Mouse (Mus musculus) T-helper 1 cell (primary cell): Measurements from ENCODE around the gene Rab21.

Experiments used
- in situ Hi-C: fragments of 300-600 bp; cut with MboI, MseI; formaldehyde crosslinking; loops from one replicate; pipeline ENCODE4 v1.15.1; 2025; ENCODE audit warnings: high pct_unique_total_duplicates

Gene Rab21

DNA sequence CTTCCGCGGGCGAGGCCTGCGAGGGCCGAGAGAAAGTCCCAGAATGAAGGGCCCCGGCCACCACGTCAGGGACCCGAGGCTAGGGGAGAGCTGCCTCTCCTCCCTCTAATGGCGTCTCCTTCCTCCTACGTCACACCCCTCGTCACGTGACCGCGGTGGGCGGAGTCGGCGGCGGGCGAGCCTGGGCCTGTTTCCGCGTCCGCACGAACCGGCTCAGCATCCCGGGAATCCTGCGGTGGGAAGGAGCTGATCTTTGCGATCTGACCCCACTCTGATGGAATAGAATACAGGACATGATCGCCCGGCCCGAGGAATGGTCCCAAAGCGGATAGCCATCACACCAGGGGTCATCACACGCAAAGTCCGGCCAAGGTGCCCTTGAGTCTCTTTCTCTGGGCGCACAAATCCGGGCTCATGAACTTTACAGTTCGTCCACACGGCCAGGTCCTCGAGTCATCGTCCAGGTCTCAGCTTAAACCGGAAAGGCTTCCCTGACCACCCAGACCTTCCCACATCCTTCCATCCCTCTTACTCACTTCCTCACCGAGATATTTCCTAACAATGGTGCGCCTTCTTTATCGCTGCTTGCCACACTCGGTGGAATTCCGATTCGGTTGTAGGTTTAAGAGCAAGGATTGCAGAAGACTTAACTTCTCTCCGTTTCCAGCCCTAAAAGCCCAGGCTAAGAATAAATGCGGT, at the start of gene Rab21:
Gene Rab21 (minus strand): TSS at position 122 of the 699 bp plus-strand sequence.
- in situ Hi-C loops, result no loop called here

DNA sequence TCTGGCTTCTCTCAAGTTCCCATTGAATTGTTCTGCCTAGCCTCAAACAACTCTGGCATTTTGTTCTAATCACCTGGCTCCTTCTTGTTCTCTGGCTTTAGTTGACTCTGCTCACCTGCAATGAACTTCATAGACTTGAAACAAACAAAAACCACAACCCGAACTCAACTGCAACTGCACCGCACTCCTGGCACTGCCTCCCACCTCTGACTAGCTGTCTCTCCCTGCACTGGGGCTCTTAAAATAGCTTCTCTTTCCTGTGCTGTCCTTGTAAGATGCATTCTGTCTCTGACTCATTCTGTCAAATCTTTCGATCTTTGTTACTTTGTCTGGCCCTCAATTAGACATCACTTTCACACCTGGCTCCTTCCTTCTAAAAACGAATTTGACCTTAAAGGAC, 47.8 kb upstream of the Rab21 start:
- in situ Hi-C loops, result loop anchor here (25.0 kb wide), 1 partner anchor 1224 kb away; the partner anchor contains the start of gene Cnot2

DNA sequence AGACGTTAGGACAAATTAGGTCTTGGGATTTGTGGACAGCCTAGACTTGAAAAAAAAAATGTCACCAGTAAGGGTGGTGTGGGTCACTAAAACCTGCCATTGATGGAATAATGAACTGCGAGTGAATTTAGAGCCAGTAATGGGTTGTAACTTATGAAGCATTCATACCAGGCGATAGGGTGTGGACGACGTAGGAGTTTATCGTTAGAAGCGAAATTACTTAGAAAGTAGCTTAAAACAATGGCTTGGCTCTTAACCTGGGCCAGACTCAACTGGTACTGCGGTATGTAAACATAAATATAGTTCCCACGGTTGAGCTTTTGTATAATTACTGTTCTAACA, 47.2 kb upstream of the Rab21 start:
- in situ Hi-C loops, result loop anchor here (25.0 kb wide), 1 partner anchor 1225 kb away; the partner anchor contains the start of gene Cnot2

DNA sequence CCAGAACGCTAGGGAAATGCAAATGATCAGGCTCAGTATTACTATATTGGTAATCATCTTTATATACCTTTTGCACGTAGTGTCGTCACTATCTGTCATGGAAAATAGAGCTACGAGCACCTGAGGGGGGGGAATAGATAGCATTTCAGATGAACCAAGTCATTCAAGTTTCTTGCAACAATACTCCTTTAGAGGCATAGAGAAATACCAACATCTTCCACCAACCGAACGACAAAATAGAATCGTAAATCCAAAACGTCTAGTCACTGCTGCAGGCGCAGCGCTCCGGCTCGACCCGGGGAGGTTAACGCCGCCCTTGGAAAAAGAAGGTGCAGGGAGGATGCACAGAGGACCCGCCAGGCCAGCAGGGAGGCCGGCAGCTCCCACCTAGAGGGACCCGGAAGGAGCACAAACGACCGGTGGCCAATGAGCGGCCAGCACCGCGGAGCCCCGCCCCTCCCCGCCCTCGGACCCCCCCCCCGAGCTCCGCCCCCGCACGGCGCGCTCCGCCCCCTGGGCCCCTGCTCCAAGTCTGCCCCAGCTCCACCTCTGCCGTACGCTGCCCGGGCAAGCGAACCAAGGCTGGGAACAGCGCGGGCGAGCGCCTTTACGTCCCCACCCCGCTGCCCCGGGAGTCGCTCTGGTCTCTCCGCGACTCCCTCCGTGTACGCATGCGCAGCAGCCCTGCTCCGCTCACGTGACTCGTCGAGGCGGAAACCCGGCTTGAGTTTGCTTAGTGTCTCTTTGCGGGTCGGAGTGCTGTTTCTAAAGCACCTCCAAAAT, 46.6 kb upstream of the Rab21 start, which contains the start of gene Tmem19:
Gene Tmem19 (minus strand): TSS at position 662 of the 783 bp plus-strand sequence.
- in situ Hi-C loops, result loop anchor here (25.0 kb wide), 1 partner anchor 1225 kb away; the partner anchor contains the start of gene Cnot2

DNA sequence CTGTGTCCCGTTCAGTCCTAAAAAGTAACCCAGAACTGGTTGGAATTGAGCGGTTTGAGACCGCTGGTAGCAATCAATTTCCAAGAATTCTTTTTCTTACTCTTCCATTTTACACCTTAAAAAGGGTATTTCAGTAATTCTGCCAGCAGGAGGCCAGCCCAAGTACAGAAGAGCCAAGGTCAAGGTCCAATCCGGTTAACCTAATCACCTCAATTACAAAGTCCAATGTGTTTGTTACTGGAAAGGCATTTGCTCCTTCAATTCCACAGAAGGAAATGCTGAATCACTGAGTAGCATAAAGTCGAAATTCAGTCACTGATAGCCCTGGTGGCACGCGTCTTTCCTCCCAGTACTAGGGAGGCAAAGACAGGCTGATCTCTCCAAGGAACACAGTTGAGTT, 43.7 kb upstream of the Rab21 start:
- in situ Hi-C loops, result loop anchor here (25.0 kb wide), 1 partner anchor 1228 kb away; the partner anchor contains the start of gene Cnot2

DNA sequence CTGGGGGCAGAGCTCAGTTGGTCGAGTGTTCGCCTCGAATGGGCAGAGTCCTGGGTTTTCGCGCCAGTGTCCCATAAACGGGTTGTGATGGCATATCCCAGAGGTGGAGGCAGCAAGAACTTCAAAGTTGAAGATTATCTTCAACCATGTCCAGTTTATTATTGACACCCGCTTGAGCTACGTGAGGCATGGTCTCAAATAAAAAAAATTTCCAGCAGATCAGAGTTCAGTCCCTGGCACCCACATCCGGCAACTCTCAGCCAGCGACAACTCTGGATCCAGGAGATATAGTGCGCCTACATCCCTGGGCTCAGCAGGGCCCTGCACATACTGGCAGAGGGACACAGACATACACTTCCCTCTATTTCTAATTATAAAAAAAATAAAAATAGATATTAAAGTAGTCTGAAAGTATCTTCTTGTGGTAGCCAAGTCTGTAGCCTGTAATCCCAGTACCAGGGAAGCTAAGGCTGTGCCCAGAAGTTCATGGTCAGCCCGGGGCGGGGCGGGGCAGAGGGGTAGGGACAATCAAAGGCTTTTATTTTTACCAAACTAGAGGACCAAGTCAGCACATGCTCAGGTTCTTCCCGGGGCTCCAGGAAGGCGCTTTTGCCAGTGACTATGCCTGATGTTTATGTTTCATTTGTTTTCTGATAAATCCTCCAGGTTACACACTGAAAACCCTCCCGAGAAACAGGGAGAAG, 43.0 kb upstream of the Rab21 start:
- in situ Hi-C loops, result loop anchor here (25.0 kb wide), 1 partner anchor 1229 kb away; the partner anchor contains the start of gene Cnot2

DNA sequence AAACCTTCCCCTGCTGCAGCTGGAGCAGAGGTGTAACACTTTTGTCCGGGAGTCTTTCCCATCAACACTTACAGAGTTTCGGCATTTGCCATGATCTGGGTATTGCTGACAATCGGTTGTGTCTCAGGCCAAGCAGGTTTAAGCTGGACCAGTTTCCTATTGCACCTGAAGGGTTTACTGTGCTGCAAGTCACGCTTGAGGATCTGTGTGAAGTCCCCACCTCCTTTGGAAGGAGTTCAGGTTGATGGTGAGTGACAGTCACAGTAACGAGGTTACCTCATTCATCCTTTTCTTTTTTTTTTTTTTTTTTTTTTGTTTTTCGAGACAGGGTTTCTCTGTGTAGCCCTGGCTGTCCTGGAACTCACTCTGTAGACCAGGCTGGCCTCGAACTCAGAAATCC, 40.7 kb upstream of the Rab21 start:
- in situ Hi-C loops, result loop anchor here (25.0 kb wide), 1 partner anchor 1231 kb away; the partner anchor contains the start of gene Cnot2

DNA sequence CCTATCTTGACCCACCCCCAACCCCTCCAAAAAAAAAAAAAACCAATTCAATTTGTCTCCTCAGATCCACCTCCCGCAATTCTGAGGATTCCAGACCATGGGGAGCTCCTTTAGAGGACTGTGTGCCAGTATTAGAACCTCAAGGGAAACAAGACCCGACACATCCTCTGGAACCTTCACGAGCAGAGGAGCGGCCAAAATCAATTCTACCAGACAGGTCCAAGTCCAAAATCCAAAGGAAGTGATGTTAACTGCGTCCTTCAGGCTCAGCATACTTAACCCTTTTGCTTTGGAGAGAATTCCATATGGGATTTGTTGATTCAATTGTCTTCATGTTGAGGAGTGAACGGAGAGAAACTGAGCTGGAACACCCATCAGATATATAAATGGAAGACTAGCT, 39.6 kb upstream of the Rab21 start:
- in situ Hi-C loops, result loop anchor here (25.0 kb wide), 1 partner anchor 1232 kb away; the partner anchor contains the start of gene Cnot2

DNA sequence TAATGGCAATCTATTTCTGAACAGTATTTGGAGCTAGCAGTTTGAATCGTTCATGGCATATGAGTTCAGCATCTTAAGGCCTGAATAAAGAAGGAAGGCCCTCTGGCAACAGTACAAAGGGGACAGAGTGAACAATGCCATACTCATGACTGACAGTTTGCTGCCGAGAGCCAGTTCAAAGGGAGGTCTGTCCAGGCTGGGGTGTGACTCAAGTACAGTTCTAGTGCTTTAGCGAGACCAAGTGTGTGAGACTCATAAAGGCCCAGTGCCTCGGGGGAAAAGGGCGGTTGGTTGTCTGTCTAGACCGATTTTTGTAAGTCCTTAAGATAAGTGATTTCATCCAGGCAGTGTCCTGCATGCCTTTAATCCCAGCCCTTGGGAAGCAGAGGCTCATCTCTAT, 39.2 kb upstream of the Rab21 start:
- in situ Hi-C loops, result loop anchor here (25.0 kb wide), 1 partner anchor 1233 kb away; the partner anchor contains the start of gene Cnot2

DNA sequence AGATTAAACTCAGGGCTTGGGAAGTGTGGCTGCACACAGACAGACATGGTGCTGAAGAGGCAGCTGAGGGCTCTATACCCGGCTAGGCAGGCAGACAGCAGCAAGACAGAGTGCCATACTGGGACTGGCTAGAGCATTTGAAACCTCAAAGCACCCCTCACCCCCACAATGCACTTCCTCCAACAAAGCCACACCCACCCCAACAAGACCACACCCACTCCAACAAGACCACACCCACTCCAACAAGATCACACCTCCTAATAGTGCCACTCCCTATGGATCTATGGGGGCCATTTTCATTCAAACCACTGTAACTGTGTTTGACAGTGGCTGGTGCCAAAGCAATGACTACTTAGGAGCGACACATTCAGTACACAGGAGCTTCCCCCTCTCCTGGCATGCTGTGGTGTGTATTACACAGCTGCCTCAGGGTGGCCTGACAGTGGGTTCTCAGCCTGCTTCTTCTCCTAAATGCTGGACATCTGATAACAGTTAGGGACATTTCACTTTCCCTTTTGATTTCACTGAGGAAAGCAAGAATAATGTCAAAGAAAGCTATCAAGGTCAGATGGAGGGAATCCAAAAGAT, 35.5 kb upstream of the Rab21 start:
- in situ Hi-C loops, result loop anchor here (25.0 kb wide), 1 partner anchor 1236 kb away; the partner anchor contains the start of gene Cnot2

DNA sequence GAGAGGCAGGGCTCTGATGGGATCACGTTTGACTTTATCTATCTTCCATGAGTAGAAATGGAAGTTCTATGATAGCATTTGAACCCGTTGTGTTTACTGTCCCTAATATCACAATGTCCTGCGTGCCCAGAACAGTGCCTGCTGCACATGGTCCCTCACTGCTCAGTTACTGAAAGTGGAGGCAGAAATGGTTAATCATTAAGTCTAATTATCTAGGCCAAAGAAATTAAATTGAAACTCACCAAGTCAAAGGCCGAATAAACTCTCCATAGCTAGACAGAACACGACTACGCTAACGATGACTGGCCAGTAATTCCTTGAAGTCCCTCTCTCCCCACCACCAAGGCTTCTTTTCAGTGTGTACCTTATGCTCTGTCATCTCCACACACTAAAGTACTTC, 34.1 kb upstream of the Rab21 start:
- in situ Hi-C loops, result loop anchor here (10.0 kb wide), 1 partner anchor 385 kb away; no protein-coding TSS in a partner anchor

DNA sequence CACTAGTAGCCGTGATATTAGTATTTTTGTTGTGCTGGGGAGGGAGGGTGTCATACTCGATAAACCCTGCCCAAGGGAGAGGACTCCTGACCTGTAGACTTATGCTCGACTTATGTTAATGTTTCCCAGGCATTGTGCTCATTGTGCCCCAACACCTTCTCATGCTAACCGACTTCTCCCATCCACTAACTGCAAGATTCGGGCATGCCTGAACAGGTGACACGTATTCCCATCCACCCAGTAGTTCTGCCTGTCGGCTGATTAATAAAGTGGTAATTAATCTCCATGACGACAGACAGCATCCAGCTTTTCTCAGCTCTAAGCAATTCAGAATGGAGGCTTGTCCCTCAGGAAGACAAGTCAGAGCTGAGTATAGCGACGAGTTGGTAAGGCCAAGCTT, 33.6 kb upstream of the Rab21 start:
- in situ Hi-C loops, result loop anchor here (10.0 kb wide), 1 partner anchor 384 kb away; no protein-coding TSS in a partner anchor

DNA sequence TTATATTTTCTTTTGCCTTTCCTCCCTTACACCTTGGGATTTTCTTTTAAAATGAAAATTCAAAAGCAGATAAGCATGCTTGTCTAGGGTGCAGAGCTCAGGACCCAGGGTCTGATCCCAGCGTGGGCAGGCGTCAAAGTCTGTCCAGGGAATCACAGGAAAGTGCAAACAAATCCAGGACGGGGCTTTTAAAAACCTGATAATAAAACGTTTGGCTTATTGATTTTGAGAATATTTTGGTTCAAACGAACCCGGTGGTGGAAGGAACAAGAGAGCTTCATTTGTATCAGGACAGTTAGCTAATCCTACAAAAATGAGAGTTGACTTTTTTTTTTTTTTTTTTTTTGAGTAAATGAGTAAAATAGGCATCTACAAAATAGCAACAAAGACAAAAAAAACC, 32.7 kb upstream of the Rab21 start:
- in situ Hi-C loops, result loop anchor here (10.0 kb wide), 1 partner anchor 383 kb away; no protein-coding TSS in a partner anchor

DNA sequence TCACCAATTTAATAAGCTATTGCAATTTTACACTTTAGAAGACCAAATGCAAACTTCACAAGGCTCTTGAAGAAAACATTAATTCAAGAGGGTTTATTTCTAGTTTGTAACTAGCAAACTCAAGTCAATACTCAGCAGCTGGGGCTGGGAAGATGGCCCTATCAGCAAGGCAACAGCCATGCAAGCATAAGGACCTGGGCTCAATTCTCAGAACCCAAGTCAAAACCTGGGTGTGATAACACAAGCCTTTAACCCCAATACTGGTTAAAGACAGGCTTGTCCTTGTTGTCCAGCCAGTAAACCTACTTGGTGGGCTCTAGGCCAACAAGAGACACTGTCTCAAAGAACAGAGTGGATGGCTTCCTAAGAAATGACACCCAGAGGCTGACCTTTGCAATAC, 31.1 kb upstream of the Rab21 start:
- in situ Hi-C loops, result loop anchor here (10.0 kb wide), 1 partner anchor 382 kb away; no protein-coding TSS in a partner anchor

DNA sequence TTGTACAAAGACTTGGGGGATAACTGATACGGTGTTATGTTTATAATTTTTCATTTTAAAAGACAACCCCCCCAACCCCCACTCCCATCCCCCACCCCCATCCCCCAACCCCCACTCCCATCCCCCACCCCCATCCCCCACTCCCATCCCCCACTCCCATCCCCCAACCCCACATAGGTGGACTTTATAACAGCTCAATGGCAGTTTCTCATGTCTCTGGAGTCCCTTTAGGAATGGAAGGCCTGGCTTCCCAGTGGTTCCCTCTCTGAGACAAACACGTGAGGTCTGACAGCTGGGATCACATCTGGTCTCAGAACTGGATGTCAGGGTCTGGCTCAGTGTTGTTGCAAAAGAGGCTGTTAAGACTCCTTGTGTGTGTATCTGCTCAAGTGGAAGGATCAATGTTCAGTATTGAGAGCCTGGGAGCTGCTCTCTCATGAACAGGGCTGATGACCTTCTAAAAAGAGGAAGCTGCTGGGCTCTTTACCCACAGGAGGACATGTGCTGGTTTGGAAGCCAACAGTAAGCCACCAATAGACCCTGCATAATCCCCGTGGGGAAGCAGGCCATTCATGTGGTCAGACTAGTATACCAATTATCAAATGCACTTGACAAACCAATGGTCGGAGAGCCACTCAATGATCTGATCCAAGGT, 27.5 kb upstream of the Rab21 start:
- in situ Hi-C loops, result loop anchor here (5.0 to 10.0 kb wide), 2 partner anchors 378 to 439 kb away; no protein-coding TSS in a partner anchor

DNA sequence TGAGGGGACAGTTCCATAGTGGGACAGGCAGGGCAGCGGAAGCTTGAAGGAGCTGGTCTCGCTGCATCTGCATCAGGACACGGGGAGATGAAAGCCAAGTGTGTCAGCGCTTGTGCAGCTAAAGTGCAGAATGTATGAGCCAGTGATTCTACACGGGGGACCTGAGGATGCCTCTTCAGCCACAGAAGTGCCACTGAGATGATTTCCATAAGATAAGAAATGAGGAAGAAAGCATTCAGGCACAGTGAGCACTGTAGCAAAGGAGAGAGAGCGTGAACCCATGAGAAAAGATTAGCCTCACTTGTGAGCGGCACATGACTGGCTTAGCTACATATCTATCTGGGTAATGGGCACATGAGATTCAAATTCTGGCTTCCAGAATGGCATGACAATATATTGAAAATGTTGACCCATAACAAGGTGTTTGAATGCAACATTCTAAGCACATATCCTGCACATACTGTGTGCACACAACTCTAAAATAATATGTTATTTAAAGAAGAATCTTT, 24.5 kb upstream of the Rab21 start:
- in situ Hi-C loops, result loop anchor here (5.0 to 10.0 kb wide), 3 partner anchors 375 to 1675 kb away; no protein-coding TSS in a partner anchor

DNA sequence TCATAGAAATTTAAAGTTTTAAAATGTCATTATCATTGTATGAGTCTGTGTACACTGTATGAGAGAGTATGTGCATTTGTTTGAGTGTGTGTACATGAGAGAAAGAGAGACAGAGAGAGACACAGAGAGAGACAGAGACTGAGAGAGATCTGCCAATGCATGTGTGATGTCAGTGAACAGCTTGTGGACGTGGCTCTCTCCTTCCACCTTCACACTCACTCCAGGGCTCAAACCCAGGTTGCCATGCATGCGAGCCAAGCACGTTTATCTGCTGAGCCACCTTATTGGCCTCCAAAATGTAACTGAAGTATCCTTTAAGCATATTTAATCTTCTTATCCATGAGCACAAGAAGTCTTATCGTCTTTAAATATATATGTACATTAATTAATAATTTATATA, 21.5 kb upstream of the Rab21 start:
- in situ Hi-C loops, result loop anchor here (10.0 kb wide), 1 partner anchor 1678 kb away; no protein-coding TSS in a partner anchor

DNA sequence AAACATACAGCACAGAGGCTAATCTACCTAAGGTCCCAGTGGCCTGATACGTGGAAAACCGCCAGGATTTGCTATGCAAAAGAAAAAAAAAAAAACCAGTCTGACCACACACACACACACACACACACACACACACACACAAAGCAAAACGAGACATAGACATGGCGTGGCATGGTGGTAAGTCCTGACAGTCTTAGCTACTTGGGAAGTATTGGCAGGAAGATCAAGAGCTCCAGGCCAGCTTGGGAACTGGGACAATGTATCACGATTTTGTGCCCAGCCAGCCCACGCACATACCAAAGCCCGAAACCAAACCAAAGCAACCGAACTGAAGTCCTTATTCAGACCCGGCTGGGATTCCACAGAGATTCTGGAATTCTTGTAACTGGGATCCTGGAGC, 18.1 kb upstream of the Rab21 start:
- in situ Hi-C loops, result loop anchor here (5.0 to 10.0 kb wide), 2 partner anchors 54 to 1681 kb away; no protein-coding TSS in a partner anchor

DNA sequence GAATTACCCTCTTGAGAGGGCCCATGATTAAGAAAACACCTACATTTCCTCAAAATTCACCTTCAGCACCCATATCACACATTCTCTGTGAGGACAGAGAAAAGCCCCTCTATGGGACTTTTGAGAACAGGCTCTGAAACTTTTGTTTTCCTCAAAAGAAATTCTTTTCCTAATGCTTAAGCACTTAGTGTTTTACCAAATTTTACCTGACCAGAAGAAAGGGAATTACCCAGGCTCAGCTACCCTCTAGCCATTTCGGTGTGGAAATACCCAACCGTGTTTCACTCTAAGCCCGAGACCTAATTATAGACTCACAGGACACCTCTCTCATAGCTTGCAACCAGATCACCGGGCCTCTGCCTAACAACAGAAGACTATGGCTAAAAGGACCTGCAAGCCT, 17.6 kb upstream of the Rab21 start:
- in situ Hi-C loops, result loop anchor here (5.0 to 10.0 kb wide), 2 partner anchors 54 to 1682 kb away; no protein-coding TSS in a partner anchor
